16 mouse cellular contexts compared by ENCODE assay signal in genomic region chr10:38010452-38010851, GRCm38 (mm10).
"Had no signal": no experiment of that assay in that cellular context is flagged by ENCODE, and none has a peak within 500 bp of the region (broad histone marks: within the 10 kb centered on the region; RNA-seq: fewer than 3 reads in every experiment).

No protein-coding gene starts in this region.

- H3K27me3 ChIP-seq: kidney, embryonic 15.5 days; limb, embryonic 12.5 days; neural tube, embryonic 15.5 days had no signal

- H3K9me3 ChIP-seq: kidney, embryonic 15.5 days; limb, embryonic 12.5 days; midbrain, embryonic 10.5 days; neural tube, embryonic 15.5 days had no signal

- H3K4me3 ChIP-seq: kidney, embryonic 15.5 days; left cerebral cortex, adult 2 months; limb, embryonic 12.5 days; midbrain, embryonic 10.5 days; myocyte; neural tube, embryonic 15.5 days had no signal

- H3K4me2 ChIP-seq: kidney, embryonic 15.5 days; limb, embryonic 12.5 days; neural tube, embryonic 15.5 days had no signal

- DNase-seq: kidney, adult 2 months; kidney, postnatal 14 days; lung, adult 18-20 months; lung, postnatal 4 days; midbrain, embryonic 14.5 days; right cerebral cortex, adult 18-20 months; right cerebral cortex, postnatal 25 days; thymus, postnatal 4 days had no signal

- H3K27ac ChIP-seq: kidney, embryonic 15.5 days; left cerebral cortex, adult 2 months; limb, embryonic 12.5 days; liver, embryonic 14.5 days; midbrain, embryonic 10.5 days; neural tube, embryonic 15.5 days; stomach, postnatal 0 days had no signal

- H3K9ac ChIP-seq: kidney, embryonic 15.5 days; limb, embryonic 12.5 days; liver, embryonic 14.5 days; neural tube, embryonic 15.5 days had no signal

- H3K36me3 ChIP-seq: kidney, embryonic 15.5 days; limb, embryonic 12.5 days; midbrain, embryonic 10.5 days; neural tube, embryonic 15.5 days had no signal

- H3K4me1 ChIP-seq: kidney, embryonic 15.5 days; limb, embryonic 12.5 days; midbrain, embryonic 10.5 days; neural tube, embryonic 15.5 days had no signal
